Mouse (Mus musculus): ENCODE data around the gene Spag5. TPM values are rescaled to one million over a fixed set of nuclear protein-coding genes. Genes with fewer than 3 reads are reported as not detected.
"Not testable (repeated sequence)": the region's sequence is repeated elsewhere in the genome, so short reads cannot be mapped to it uniquely, and the experiment has no call there.

Spag5 gene
- total RNA-seq (2017): 0.37 and 0.93 TPM in 2 replicates

- peak; percentile 99 for ATAC-seq (ENCODE audit: extremely low read depth, insufficient number of reproducible peaks, low FRiP score, poor library complexity, severe bottlenecking)
Observed at GRCm38 (mm10) chr11:78301357-78302084, at the start of gene Spag5. Gene Spag5, plus strand, starts transcription at chr11:78301529.

- no peak for ATAC-seq (ENCODE audit: extremely low read depth, insufficient number of reproducible peaks, low FRiP score, poor library complexity, severe bottlenecking)
Observed at GRCm38 (mm10) chr11:78256618-78257017, 44.7 kb upstream of the Spag5 start.

GRCm38 (mm10) chr11:78260489-78261258 is 40.7 kb upstream of the Spag5 start:
- no peak for ATAC-seq (ENCODE audit: extremely low read depth, insufficient number of reproducible peaks, low FRiP score, poor library complexity, severe bottlenecking)

- peak; percentile 81 for ATAC-seq (ENCODE audit: extremely low read depth, insufficient number of reproducible peaks, low FRiP score, poor library complexity, severe bottlenecking)
Observed at GRCm38 (mm10) chr11:78261380-78262352, 39.7 kb upstream of the Spag5 start, which contains the start of gene 2610507B11Rik. Gene 2610507B11Rik, plus strand, starts transcription at chr11:78261752.

- peak; percentile 35 for ATAC-seq (ENCODE audit: extremely low read depth, insufficient number of reproducible peaks, low FRiP score, poor library complexity, severe bottlenecking)
Observed at GRCm38 (mm10) chr11:78262550-78262949, 38.8 kb upstream of the Spag5 start.

- ATAC-seq (ENCODE audit: extremely low read depth, insufficient number of reproducible peaks, low FRiP score, poor library complexity, severe bottlenecking): no peak
Observed at GRCm38 (mm10) chr11:78265571-78265970, 35.8 kb upstream of the Spag5 start.

GRCm38 (mm10) chr11:78271986-78272385 is 29.3 kb upstream of the Spag5 start:
- no peak for ATAC-seq (ENCODE audit: extremely low read depth, insufficient number of reproducible peaks, low FRiP score, poor library complexity, severe bottlenecking)

GRCm38 (mm10) chr11:78275596-78275995 is 25.7 kb upstream of the Spag5 start:
- no peak for ATAC-seq (ENCODE audit: extremely low read depth, insufficient number of reproducible peaks, low FRiP score, poor library complexity, severe bottlenecking)

GRCm38 (mm10) chr11:78276169-78276568 is 25.2 kb upstream of the Spag5 start:
- not testable (repeated sequence) for ATAC-seq (ENCODE audit: extremely low read depth, insufficient number of reproducible peaks, low FRiP score, poor library complexity, severe bottlenecking)

- ATAC-seq (ENCODE audit: extremely low read depth, insufficient number of reproducible peaks, low FRiP score, poor library complexity, severe bottlenecking): no peak
Observed at GRCm38 (mm10) chr11:78278853-78279252, 22.5 kb upstream of the Spag5 start.

- no peak for ATAC-seq (ENCODE audit: extremely low read depth, insufficient number of reproducible peaks, low FRiP score, poor library complexity, severe bottlenecking)
Observed at GRCm38 (mm10) chr11:78279586-78279985, 21.7 kb upstream of the Spag5 start.

GRCm38 (mm10) chr11:78289146-78289763 is 12.1 kb upstream of the Spag5 start:
- no peak for ATAC-seq (ENCODE audit: extremely low read depth, insufficient number of reproducible peaks, low FRiP score, poor library complexity, severe bottlenecking)

- ATAC-seq (ENCODE audit: extremely low read depth, insufficient number of reproducible peaks, low FRiP score, poor library complexity, severe bottlenecking): no peak
Observed at GRCm38 (mm10) chr11:78290654-78291053, 10.7 kb upstream of the Spag5 start, which contains the start of gene BC030499. Gene BC030499, plus strand, starts transcription at chr11:78290841.

GRCm38 (mm10) chr11:78294585-78294984 is 6.7 kb upstream of the Spag5 start:
- no peak for ATAC-seq (ENCODE audit: extremely low read depth, insufficient number of reproducible peaks, low FRiP score, poor library complexity, severe bottlenecking)

- ATAC-seq (ENCODE audit: extremely low read depth, insufficient number of reproducible peaks, low FRiP score, poor library complexity, severe bottlenecking): no peak
Observed at GRCm38 (mm10) chr11:78300917-78301316, 412 bp upstream of the Spag5 start.

GRCm38 (mm10) chr11:78305272-78305671 is 3.9 kb downstream of the Spag5 start:
- no peak for ATAC-seq (ENCODE audit: extremely low read depth, insufficient number of reproducible peaks, low FRiP score, poor library complexity, severe bottlenecking)

GRCm38 (mm10) chr11:78310861-78311511 is 9.7 kb downstream of the Spag5 start:
- no peak for ATAC-seq (ENCODE audit: extremely low read depth, insufficient number of reproducible peaks, low FRiP score, poor library complexity, severe bottlenecking)

- no peak for ATAC-seq (ENCODE audit: extremely low read depth, insufficient number of reproducible peaks, low FRiP score, poor library complexity, severe bottlenecking)
Observed at GRCm38 (mm10) chr11:78313662-78314061, 12.3 kb downstream of the Spag5 start.
